Mouse (Mus musculus) intestine, embryonic 16.5 days (tissue): ENCODE data around the gene Tnfrsf26. TPM values are rescaled to one million over a fixed set of nuclear protein-coding genes. Genes with fewer than 3 reads are reported as not detected.

Source experiments
- ATAC-seq: fragments of 200-750 bp; cut with Nextera tagmentation; 2 replicates; pipeline ENCODE4 v1.8.0; 2017; ENCODE audit warnings: moderate TSS enrichment, moderate library complexity
- H3K27ac ChIP-seq: fragments of 300-500 bp; sonication (generic); 2 replicates; pipeline ENCODE4 v1.5.1; 2014; ENCODE audit warnings: mild to moderate bottlenecking, low read length
- H3K27me3 ChIP-seq: fragments of 300-500 bp; sonication (generic); replicated peaks from 2 replicates; pipeline ENCODE4 v1.6.1; 2014; ENCODE audit warnings: low read length, control low read depth, mixed read lengths; ENCODE audit not compliant: control insufficient read depth, insufficient read depth
- H3K36me3 ChIP-seq: fragments of 300-500 bp; sonication (generic); 2 replicates; pipeline ENCODE4 v1.6.1; 2014; ENCODE audit warnings: low read length, control low read depth; ENCODE audit not compliant: control insufficient read depth, insufficient read depth
- H3K4me1 ChIP-seq: fragments of 300-500 bp; sonication (generic); 2 replicates; pipeline ENCODE4 v1.6.1; 2014; ENCODE audit warnings: low read length, control low read depth, mixed read lengths; ENCODE audit not compliant: control insufficient read depth, insufficient read depth
- H3K4me2 ChIP-seq: fragments of 300-500 bp; sonication (generic); 2 replicates; pipeline ENCODE4 v1.6.1; 2014; ENCODE audit warnings: low read depth, low read length, control low read depth
- H3K4me3 ChIP-seq: fragments of 300-500 bp; sonication (generic); 2 replicates; pipeline ENCODE4 v1.5.1; 2014; ENCODE audit warnings: mild to moderate bottlenecking, low read length
- H3K9ac ChIP-seq: fragments of 300-500 bp; sonication (generic); 2 replicates; pipeline ENCODE4 v1.6.1; 2014; ENCODE audit warnings: low read depth, low read length
- H3K9me3 ChIP-seq: fragments of 300-500 bp; sonication (generic); 2 replicates; pipeline ENCODE4 v1.6.1; 2016; ENCODE audit warnings: low read length, control low read depth; ENCODE audit not compliant: control insufficient read depth
- WGBS: fragments of 180-500 bp; shearing (Covaris S2); extraction: QIAGEN DNeasy Blood & Tissue Kit; methylation state at CpG from one replicate; pipeline ENCODE4 v1.1.7; 2014; 5-methylcytosine and 5-hydroxymethylcytosine counted together
- polyA plus RNA-seq: library from polyadenylated mRNA; unstranded; fragments of >200 nt; fragmentation: Nextera tagmentation; extraction: Ambion mirVana; gene quantifications from 2 replicates; pipeline ENCODE4 v1.2.1, GENCODE M21; 2015

The Tnfrsf26 gene
- polyA plus RNA-seq, 1 experiment from 2014 or later: 0.33 TPM

DNA sequence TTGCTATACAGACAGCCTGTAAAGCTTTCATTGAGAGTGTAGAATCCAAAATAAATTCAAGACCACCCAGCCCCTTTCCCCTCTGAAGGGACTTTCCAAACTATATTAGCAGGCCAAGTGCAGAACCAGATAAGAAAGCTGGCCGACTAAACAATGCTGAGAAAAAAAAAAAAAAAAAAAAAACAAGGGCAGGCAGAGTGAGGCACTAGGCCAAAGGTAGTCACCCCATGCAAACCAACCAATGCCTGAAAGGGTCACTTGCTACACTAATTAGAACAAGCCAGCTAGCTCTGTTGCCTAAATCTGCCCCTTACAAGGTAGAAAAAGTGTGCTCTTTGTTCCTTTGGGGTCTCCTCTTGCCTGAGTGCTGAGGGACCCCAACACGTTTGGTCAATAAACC lies 23.6 kb downstream of the Tnfrsf26 start:
- 61% methylated on average over 2 of the region's 2 CpGs for WGBS
- no peak for ATAC-seq

DNA sequence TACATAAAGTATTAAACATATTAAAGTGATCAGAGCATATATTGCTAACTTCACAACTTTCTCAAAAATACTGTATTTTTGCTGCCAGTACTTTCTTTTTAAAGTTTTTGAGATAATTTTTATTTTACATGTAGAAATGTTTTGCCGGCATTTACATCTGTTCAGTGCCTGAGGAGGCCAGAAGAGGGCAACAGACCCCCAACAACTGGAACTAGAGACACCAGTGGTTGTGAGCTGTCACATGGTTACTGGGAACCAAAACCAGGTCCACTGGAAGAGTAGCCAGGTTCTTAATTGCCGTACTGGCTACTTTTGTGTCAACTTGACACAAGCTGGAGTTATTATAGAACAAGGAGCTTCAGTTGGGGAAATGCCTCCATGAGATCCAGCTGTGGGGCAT lies 26.8 kb downstream of the Tnfrsf26 start:
- Histone ChIP-seq H3K27ac (no peak overlapping the region), H3K9me3 (no peaks in the 10 kb centered on the region), H3K4me2 (no peak overlapping the region), H3K36me3 (no peaks in the 10 kb centered on the region), H3K4me1 (peaks cover 15% of the 10 kb centered on the region), H3K27me3 (no peaks in the 10 kb centered on the region), H3K4me3 (no peak overlapping the region), H3K9ac (no peak overlapping the region)
- no peak for ATAC-seq
- WGBS: 79% methylated on average over 2 of the region's 2 CpGs

More for the DNA sequence above, 23.6 kb downstream of the Tnfrsf26 start:
- no peaks in the 10 kb centered on the region for H3K9me3 ChIP-seq
- H3K9ac ChIP-seq: no peak overlapping the region
- H3K4me3 ChIP-seq: no peak overlapping the region
- no peak overlapping the region for H3K4me2 ChIP-seq
- H3K27ac ChIP-seq: no peak overlapping the region
- H3K4me1 ChIP-seq: peaks cover 2% of the 10 kb centered on the region; the same call in 1 of the 2 replicates
- no peaks in the 10 kb centered on the region for H3K36me3 ChIP-seq
- no peaks in the 10 kb centered on the region for H3K27me3 ChIP-seq

DNA sequence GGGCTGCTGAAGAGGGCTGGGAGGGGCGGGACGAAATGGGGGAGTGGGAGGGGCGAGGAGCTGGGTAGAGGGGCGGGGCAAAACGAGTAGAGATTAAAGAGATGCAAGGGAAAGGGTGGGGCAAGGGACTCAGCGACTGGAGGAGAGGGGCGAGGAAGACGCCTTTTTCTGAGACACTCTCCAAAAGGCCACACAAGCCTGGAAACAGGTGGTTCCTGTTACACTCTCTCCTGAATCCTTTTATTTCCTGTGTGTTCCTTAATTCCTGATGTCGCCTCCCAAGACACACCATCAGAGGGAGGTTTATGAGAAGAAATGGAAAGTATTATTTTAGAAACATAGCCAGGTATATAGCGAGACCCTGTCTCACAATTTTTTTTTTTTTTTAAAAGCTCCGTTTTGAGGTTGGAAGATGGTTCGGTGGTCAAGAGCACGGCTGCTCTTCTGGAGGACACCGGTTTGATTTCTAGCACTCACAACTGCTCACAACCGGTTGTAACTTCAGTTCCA lies 28.2 kb downstream of the Tnfrsf26 start:
- peak overlapping the region; percentile 65 for H3K4me3 ChIP-seq
- H3K36me3 ChIP-seq: no peaks in the 10 kb centered on the region; the same call in 1 of the 2 replicates
- H3K27me3 ChIP-seq: no peaks in the 10 kb centered on the region
- no peak; the same call in 1 of the 2 replicates for ATAC-seq
- H3K9ac ChIP-seq: peak overlapping the region; percentile 80; the same call in 1 of the 2 replicates
- H3K9me3 ChIP-seq: no peaks in the 10 kb centered on the region
- peaks cover 19% of the 10 kb centered on the region for H3K4me1 ChIP-seq
- H3K4me2 ChIP-seq: peak overlapping the region; percentile 65
- no peak overlapping the region for H3K27ac ChIP-seq
- 8% methylated on average over 15 of the region's 15 CpGs for WGBS

DNA sequence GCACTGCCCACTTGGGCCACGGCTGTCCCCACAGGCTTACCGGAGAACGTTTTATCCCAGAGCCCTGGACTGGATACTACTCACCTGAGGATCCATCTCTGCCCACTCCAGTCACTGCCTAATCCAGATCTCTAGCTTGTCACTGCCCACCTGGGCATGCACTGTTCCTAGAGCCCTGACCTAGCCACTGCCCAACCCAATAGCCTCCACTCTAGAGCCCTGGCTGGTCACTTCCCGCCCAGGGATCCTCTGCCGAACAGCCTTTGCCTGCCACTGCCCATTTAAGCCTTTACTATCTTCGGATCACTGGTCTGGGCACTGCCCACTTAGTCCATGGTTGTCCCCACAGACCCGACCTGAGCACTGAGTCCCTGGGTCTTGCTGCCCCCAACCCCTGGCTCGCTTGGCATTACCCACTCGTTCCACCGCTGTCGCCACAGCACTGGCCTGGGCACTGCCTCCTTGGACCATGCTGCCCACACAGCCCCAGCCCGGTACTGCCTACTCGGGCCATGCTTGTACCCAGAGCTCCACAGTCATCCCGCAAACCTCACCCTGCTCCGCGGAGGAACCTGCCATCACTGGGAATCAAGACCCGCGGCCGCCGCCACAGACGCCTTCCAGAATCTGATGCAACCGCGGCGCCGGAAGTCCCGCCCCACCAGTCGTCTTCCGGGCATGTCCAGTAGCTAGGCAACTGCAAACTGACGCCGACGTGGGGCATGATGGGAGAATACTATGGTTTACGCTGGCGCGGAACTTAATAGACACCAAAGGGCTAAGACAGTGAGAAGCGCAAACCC lies 28.9 kb downstream of the Tnfrsf26 start, which contains the start of gene Cars:
Cars (minus strand) TSS at position 663 of the 803 bp plus-strand sequence.
- H3K36me3 ChIP-seq: no peaks in the 10 kb centered on the region; the same call in 1 of the 2 replicates
- no peaks in the 10 kb centered on the region for H3K9me3 ChIP-seq
- H3K4me1 ChIP-seq: peaks cover 23% of the 10 kb centered on the region
- peak; percentile 99 for ATAC-seq
- peak within 1 kb of the TSS; percentile 63; the same call in 1 of the 2 replicates for H3K27ac ChIP-seq
- H3K4me2 ChIP-seq: peak within 1 kb of the TSS; percentile 93
- H3K9ac ChIP-seq: peak within 1 kb of the TSS; percentile 80
- WGBS: 1% methylated on average over 35 of the region's 35 CpGs
- peak within 1 kb of the TSS; percentile 65 for H3K4me3 ChIP-seq
- H3K27me3 ChIP-seq: no peaks in the 10 kb centered on the region

DNA sequence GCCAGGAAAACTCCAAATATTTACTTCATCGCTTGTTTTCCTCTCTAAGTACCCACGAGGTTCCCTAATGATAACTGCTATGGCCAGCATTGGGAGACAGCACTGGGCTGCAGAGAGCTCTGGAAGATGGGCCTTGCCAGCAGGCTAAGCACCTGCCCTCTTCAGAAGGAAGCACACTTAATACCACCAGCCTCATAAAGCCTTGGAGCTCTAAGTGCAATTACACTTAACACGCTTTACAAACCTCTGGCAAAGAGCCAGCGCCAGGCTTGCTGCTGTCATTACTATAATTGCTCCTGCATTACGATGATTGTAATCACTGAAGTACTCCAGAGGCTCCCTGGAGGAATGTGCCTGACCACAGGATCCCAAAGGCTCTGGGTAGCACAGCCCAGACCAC lies 33.7 kb downstream of the Tnfrsf26 start:
- ATAC-seq: peak; percentile 66
- no peak overlapping the region for H3K4me2 ChIP-seq
- H3K27me3 ChIP-seq: no peaks in the 10 kb centered on the region
- peaks cover 23% of the 10 kb centered on the region for H3K4me1 ChIP-seq
- H3K4me3 ChIP-seq: no peak overlapping the region
- H3K9ac ChIP-seq: no peak overlapping the region
- no peak overlapping the region for H3K27ac ChIP-seq
- WGBS: 38% methylated on average over 5 of the region's 5 CpGs
- no peaks in the 10 kb centered on the region; the same call in 1 of the 2 replicates for H3K36me3 ChIP-seq
- H3K9me3 ChIP-seq: no peaks in the 10 kb centered on the region

DNA sequence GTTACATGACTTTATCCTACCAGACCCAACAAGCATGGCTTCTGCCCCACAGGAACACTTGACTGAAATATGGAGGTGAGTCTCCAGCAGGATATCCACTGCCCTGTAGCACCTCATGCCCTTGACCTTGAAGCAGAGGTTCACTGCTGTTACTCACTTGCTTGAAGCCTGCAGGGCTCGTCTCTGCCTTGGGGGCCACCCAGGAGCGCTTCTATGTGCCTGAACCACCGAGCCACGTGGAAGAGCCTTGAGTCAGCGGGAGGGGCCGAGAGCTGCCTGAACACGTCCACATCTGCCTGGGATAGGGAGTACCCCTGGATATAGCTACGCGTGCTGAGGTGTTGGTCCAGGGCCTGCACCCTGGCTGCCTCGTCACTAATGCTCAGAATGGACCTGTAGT lies 36.3 kb downstream of the Tnfrsf26 start:
- 95% methylated on average over 10 of the region's 10 CpGs for WGBS

DNA sequence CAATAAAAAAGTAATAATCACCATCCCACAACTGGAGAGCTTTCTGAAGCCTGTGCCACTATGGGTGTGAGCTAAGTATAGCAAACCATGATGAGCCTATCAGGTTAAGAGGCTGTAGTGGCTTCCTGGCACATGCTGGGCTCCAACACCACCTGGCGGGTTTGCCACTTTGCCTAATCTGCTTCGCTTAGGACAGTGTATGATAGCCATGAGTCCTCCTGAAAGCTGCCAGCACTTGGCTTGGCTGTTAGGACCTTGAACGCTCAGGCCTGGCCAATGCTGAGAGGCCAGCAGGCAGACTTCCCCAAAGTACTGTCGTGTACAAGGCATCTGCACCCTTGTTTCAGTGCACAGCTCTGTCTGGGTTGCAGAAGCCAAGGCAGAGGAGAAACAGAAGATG lies 40.5 kb downstream of the Tnfrsf26 start:
- no peaks in the 10 kb centered on the region for H3K27me3 ChIP-seq
- H3K27ac ChIP-seq: no peak overlapping the region
- no peaks in the 10 kb centered on the region for H3K4me1 ChIP-seq
- no peak overlapping the region for H3K4me3 ChIP-seq
- no peak for ATAC-seq
- peaks cover 25% of the 10 kb centered on the region for H3K36me3 ChIP-seq
- H3K9me3 ChIP-seq: no peaks in the 10 kb centered on the region
- no peak overlapping the region for H3K4me2 ChIP-seq
- H3K9ac ChIP-seq: no peak overlapping the region
- WGBS: 88% methylated on average over 4 of the region's 4 CpGs

More for the DNA sequence above, 36.3 kb downstream of the Tnfrsf26 start:
- H3K36me3 ChIP-seq: peaks cover 12% of the 10 kb centered on the region; the same call in 1 of the 2 replicates
- no peak overlapping the region for H3K9ac ChIP-seq
- ATAC-seq: no peak
- H3K9me3 ChIP-seq: no peaks in the 10 kb centered on the region
- H3K27me3 ChIP-seq: no peaks in the 10 kb centered on the region
- peaks cover 11% of the 10 kb centered on the region for H3K4me1 ChIP-seq
- no peak overlapping the region for H3K4me2 ChIP-seq
- H3K4me3 ChIP-seq: no peak overlapping the region
- no peak overlapping the region for H3K27ac ChIP-seq

DNA sequence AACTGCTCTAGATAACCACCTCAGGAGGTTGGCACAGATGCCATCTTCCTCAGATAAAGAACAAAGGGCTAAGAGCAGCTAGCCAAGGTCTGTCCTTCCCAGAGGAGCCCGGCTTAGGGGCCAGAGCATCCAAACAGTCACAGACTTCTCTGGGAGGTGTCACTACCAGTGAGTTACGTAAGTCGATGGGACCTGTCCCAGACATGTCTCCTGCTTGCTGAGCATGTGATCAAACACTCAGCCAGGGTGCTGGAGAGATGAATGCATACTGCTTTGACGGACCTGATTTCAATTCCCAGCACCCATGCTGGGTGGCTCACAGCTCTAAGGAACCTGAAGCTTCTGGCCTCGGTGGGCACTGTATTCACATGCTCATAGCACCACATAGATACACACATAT lies 40.9 kb downstream of the Tnfrsf26 start:
- Histone ChIP-seq H3K4me1 (no peaks in the 10 kb centered on the region), H3K9me3 (no peaks in the 10 kb centered on the region), H3K27ac (no peak overlapping the region), H3K36me3 (peaks cover 25% of the 10 kb centered on the region), H3K27me3 (no peaks in the 10 kb centered on the region), H3K4me2 (no peak overlapping the region), H3K9ac (no peak overlapping the region), H3K4me3 (no peak overlapping the region)
- ATAC-seq: no peak
- WGBS: 85% methylated on average over 5 of the region's 5 CpGs

DNA sequence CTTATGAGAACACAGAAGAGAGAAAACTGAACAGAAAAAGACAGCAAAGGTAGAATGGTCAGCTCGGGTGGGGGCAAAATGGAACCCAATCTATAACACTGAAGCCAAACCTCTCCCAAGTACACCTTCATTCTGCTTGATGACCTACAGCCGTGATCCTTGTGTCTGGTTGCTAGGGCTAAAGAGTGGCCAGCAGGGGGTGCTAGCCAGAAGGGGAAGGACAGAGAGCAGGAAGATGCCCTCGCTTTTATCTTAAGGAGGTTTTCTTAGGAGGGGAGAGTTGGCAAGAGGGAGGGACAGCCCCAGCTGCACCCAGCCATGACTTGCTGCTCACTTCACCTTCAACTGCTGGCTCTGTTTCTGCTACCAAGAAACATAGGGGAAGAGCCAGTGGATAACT lies 44.6 kb downstream of the Tnfrsf26 start:
- Histone ChIP-seq H3K4me1 (no peaks in the 10 kb centered on the region), H3K9ac (no peak overlapping the region), H3K4me3 (no peak overlapping the region), H3K27me3 (no peaks in the 10 kb centered on the region), H3K9me3 (no peaks in the 10 kb centered on the region), H3K27ac (no peak overlapping the region), H3K36me3 (peaks cover 27% of the 10 kb centered on the region), H3K4me2 (no peak overlapping the region)
- ATAC-seq: peak; percentile 56; the same call in 1 of the 2 replicates
- 35% methylated on average over 3 of the region's 3 CpGs for WGBS
